Mouse (Mus musculus) adrenal gland, adult 2 months (tissue): ENCODE measurements at regions not wholly inside any gene's neighbourhood (a gene's known extent, or its start where the extent isn't known, plus 50 kb on each side); places are given as distances from the start of the nearest gene placed in this dataset.

ENCODE experiments used
- DNase-seq: peaks from one replicate; pipeline ENCODE4 v3.0.0; 2021

DNA sequence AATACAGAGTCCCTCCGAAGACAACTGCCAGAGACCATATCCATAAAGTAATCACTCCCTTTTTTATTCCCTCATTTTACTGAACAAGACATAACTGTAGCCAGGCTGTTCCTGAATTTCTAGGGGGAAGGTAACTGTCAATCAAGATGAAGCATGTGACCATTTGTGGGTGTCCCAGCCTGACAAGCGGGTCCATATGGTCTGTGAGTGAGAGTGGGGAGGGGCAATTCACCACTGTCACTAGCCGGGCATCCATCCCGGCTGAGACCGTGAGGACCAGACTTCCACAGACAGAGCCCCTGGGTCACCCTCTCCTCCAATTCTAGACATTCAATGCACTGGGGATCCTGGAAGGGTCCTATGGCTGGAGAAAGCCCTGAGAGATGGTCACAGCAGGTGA, 54.6 kb downstream of the Gm11733 start:
- DNase-seq: no peak

DNA sequence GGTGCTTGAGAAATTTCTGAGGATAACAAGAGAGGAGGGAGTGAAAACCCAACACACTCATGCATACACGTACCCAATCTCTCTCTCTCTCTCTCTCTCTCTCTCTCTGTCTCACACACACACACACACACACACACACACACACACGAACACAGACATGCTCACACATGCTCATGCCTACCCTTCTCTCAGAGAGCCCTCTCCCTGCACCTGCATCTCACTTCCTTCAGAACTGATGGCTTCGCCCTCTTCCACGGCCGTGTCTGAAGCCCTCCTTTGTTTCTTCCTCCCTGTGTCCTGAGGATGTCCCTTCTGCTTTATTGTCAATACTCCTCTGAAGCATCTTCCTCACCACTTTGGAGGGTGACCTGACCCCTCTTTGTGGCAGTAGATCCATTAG, 56.4 kb downstream of the Gm11733 start:
- no peak for DNase-seq

DNA sequence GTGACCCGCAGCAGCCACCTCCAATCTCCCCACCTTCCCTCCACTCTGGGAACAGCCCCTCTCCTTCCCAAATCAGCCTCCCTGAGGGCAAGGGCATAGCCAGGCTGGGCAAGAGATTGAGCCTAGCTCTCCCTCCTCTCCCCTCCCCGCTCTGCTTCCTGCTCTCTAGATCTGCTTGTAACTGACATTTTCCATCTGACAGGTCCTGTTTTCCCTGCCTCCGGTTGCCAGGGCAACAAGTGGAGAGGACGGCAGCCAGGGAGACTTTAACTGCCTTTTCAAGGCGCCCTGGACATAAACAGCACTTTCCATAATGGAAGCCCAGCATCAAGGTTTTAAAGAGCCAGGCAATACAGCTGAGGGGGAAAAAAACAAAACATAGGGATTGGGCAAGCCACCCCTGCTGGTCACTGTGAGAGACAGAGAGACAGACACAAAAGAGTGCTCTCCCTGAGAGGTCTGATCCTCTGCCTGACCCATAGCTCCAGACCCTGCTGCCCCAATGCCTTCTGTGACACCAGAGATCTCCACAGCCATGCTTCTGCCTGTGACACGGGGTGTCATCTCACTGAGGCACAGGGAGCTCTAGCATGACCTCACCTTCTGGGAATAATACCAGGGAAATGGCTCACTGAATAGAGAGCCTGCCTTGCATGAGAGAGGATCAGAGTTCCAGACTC, 57.2 kb downstream of the Gm11733 start:
- peak; percentile 67 for DNase-seq

DNA sequence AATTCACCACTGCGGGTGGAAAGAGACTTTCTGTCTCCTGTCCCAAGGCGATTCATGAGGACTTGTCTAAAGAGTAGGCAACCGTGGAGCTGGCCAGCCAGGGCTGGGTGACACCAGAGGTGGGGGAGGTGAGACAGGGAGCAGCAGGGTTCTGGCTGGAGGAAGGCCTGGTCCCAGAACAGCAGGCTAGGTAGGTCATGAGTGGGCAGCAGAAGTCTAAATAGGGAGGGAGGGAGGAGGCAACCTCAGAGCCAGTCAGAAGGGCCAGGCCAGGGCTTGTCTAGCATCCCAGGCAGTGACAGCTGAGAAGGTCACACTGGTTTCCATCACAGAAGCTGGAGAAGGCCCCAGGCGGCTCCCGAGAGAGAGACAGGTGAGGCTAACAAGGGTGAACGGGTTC, 59.0 kb downstream of the Gm11733 start:
- DNase-seq: no peak

DNA sequence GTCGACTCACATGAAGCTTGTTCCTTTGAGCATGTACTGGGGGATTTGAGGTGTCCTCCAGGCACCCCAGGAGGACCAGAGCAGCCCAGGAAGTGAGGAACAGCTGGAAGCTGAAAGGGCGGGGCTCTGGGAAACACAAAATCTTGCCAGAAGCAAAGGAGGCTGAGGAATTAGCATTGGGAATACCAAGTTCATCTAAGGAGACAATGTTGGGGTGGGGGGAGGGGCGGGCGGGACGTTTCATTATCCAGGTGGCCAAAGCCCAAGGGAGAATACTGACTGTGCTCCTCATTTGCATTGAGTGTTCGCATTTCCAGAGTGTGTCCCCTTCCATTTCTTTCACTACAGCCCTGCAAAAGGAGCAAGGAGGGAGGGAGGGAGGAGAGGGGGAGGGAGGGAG, 60.3 kb downstream of the Gm11733 start:
- DNase-seq: no peak

DNA sequence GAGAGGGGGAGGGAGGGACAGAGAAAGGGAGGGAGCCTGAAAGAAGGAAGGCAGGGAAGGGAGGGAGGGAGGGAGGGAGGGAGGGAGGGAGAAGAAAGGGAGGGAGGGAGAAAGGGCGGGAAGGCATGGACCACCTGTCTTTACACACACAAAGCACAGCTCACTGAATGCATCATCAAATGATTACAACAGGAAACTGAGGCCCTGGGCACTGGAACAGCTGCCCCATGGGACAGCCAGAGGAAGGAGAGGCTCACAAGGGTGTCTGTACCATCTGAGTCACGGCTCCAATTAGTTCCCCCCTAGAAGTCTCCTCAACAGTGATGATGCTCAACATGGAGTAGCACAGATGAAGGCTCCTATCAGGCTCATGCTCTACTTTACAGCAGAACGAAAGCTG, 60.8 kb downstream of the Gm11733 start:
- no peak for DNase-seq

DNA sequence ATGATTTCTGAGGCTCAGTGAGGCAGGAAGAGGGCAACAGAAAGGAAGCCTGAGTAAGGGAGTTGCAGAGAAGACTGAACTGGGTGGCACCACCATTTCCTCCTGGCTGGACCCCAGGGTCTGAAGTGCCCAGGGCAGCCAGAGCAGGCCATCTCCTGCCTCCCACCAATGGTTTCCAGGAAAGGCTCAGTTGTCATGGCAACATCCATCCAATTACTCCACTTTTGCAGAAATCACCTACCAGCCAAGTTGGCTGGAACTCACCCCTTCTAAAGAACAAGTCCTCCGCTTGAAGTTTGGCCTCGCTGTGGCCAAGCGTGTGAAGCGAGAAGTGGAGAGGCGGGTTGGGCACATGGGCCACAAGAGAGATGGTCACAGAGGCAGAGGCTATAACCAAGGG, 67.8 kb downstream of the Gm11733 start:
- no peak for DNase-seq

DNA sequence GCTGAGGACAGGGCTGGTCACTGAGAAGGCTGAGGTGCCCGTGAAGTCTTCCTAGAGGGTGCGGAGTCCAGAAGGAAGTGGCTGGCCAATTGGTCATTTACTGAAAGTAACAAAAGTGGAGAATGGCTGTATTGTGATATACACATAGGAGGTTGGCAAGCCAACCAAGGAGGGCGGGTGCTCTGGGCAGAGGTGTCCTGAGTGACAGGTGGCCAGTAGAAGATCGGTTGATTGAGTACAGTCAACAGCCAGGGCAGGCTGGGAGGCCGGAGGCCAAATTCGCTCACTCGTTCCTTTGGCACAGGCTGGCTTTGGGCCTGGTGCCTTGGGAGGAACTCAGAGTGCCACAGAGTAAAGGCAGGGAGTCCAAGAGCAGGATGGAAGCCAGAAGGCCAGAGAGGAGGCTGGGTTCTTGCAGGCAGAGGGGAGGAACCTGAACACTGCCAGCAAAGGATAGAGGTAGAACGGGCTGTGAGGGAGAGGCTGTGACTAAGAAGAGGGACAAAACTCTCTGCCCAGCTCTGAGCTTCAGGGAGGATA, 68.3 kb downstream of the Gm11733 start:
- no peak for DNase-seq

DNA sequence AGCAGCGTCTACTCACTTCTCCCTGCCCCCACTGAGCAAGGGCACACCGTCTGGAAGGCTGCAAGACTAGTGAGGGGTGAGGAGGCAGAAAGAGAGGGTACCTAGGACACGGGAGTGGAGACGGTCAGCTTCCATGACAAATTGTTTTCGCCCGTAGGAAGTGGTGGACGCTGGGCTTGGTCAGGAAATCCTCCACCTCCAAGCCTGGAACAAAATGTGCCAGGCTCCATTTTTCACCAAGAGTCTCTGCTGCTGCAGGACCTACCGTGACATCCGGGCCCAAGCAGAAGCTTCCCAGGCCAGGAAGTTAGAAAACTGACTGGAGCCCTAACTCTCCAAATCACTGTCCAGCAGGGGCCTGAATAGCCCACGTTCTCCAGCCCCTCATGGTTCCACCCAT, 69.9 kb downstream of the Gm11733 start:
- DNase-seq: no peak

DNA sequence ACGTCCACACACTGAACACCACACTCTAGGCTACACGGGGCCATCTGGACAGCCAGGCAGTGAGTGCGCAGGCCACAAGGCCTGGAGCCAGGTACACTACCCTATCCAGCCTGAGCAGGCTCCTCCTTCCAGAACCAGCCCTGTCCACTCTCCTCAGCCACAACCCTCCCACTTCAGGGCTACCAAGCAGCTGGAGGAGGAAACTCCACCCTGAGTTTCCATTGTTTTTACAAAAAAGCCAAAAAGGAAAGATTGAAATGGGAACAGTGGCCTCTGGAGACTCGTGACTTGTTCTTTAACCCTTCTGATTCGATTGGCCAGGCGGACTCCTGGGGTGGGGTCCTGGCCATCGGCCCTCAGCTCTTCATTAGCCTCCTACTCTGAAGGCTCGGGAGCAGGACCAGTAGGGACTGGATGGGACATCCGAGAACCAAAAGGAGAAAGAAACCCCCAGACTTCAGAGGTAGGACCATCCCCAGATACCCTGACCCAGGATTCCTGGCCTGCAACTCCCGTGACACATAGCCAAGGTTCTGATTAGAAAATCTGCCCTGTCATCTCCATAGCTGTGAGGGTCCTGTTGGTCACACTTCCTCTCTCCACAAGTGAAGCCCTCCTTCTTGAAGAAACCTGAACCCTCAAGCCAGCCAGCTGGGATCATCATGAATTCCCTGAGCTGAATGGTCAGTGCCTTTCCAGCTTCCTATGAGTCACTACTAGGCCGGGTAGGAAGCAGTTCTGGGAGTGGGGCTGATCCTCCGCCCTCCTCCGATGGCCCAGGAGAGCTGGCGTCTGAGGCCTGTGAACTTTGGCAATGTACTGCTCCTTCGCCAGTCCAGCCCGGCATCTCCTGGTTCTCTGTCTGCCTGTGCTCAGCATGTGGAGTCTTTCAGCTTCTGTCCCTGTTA, 73.6 kb downstream of the Gm11733 start:
- peak; percentile 46 for DNase-seq

DNA sequence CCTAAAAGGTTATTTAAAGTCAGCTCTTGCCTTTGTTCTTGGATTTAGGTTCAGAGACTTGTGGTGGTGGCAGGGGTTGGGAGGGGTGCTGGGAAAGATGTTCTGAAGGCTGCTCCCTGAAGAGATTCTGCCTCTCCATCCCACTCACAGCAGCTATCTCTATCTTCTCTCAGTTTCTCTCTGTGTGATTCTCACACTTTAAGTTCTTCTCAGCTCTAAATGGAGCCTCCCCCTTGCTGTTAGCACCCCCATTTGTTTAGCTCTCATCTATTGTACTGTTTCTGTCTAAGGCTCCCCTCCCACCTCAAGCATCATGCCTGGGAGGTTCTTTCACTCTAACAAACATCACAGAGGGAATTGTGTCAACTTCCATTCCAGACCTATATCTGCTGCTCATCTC, 75.7 kb downstream of the Gm11733 start:
- no peak for DNase-seq

DNA sequence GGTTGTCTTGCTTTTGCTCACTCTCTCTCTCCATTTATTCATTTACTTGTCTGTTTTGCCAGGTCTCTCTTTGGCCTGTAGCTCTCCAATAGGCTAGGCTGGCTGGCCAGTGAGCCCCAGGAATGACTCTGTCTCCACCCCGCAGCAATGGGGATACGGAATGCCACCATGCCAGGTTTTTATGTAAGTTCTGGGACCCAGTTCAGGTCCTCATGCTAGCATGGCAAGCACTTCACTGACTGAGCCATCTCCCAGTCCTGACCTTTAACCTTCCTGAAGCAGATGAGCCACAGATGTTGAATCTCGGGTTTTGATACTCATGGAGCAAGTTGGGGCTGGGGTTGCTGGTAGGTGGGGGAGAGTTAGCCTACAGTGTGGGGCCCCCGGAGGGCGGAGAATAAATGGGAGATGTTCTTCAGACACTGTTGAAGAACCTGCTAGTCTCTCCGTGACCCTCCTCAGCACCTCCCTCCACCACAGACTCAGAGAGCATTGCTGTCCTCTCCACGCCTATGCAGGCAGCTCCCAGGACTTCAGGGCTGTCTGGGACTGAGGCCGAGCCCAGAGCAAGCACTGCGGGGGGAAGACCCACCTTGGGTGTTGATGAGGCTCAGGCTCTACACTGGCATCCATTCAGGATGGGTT, 83.9 kb downstream of the Gm11733 start:
- DNase-seq: no peak

DNA sequence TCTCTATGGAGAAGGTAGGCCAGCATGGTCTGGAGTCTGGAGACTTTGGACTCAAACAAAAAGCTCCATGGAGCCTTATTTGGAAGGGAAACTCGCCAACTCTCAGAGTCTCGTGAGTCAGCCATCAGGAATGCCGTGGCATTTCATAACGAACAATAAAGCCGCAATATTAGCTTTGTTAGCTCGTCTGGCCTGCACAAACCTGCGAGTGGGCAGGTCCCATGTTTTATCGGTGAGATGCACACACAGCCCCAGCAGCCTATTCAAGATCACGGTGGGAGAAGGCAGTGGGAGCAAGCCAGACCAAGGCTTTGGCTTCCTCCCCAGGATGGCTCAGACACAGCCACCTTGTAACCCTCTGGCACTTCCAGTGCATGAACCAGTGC, 84.4 kb downstream of the Gm11733 start:
- peak; percentile 65 for DNase-seq

DNA sequence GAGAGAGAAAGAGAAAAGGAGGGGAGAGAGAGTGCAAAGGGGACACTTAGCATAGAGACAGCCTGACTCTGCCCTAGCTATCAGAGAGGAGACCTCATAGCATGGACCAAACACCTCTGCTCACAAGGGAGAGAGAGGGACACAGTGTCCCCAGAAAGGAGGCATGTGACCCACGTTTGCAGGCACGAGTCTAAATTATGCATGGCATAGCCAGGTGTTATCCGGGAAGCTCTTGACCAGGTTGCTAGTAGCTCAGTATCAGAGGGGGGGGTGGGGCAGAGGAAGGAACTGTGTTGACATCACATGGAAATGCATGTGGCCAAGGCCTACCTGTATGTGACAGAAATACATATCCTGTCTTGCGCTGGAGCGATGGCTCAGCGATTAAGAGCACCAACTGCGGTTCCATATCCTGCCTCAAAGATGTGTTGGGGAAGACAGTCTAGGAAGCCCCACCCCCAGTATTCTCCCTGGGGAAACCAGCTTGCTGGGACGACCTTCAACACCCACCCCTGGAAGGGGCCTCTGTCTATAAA, 84.5 kb upstream of the Tnrc6c start:
- no peak for DNase-seq

DNA sequence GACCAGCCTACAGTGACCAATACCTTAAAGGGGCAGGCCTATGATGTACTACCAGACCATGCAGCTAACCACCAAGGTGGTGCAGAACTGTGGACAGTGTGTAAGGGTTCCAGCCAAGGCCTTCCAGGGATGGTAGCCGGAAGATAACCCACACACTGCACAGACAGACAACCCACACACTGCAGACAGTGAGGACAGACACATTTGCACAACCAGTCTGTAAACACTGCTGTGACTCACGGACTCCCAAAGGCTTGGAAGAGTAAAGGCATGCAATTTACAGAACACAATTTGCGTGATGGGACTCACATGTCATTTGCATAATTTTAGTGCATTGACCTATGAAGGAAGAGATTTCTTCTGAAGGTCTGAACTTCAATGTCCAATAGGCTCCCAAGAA, 82.2 kb upstream of the Tnrc6c start:
- DNase-seq: no peak

DNA sequence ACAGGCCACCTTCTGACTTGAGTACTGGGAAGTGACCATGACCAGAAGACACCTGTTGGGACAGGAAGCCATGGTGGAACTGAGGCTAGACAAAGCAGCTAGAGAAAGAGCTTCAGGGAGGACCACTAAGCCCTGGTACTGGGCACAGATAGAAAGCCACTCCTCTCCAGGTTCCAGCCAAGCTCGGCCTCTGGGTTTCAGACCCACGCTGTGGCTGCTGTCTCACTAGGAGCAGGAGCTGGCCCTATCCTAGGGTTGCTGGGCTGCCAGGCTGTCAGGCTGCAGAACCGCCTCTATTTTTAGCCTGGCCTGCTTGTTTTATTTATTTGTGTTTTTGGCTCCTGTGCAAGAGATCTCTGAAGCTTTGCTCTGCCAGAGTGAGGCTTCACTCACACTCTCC, 79.4 kb upstream of the Tnrc6c start:
- DNase-seq: peak; percentile 40

DNA sequence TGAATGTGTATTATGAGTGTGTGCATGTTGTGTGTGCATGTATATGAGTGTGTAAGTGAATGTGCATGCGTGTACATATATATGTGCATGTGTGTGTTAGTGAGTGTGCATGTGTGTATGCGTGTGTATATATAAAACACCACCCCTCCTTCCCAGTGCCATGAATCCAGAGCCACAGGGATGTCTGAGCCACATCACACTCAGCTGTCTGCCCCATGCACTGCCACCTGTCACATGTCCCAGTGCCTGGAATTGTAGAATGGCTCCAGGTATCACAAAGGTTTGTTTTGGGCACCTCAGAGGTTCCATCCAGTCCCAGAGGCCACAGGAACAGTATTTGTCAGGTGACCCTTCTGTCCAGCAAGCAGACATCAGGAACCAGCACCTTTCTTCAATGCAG, 75.0 kb upstream of the Tnrc6c start:
- DNase-seq: no peak

DNA sequence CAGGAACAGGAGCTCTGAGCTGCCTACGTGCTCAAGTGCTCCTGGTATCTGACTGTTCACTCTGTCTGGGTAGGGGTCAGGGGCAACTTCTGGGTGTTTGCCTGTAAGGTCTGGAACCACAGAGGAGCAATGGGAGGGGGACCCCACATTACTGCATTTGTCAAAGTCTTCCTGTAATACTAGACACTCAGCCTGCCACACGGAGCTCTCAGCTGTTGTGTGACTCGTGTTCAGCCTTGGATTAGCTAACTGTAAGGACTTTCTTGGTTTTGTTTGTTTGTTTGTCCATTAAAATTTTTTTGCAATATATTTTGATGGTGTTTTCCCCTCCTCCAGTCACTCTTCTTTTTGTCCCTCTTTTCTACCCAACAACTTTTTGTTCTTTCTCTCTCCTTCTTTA, 74.4 kb upstream of the Tnrc6c start:
- DNase-seq: no peak

DNA sequence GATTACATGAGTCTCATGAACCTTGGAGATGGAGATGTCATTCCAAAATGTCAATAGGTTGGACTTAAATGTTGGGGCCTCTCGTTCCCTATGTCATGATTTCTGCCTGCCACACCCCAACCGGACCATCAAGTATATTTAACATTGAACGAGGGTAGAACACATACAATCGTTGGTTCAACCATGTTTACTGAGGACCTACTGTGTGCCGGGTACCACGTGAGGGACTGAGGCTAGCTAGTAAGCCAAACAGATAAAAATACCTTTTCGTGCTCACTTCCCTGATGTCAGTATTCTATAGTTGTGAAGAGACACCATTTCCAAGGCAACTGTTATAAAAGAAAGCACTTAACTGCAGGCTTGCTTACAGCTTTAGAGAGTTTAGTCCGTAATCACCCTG, 70.6 kb upstream of the Tnrc6c start:
- no peak for DNase-seq

DNA sequence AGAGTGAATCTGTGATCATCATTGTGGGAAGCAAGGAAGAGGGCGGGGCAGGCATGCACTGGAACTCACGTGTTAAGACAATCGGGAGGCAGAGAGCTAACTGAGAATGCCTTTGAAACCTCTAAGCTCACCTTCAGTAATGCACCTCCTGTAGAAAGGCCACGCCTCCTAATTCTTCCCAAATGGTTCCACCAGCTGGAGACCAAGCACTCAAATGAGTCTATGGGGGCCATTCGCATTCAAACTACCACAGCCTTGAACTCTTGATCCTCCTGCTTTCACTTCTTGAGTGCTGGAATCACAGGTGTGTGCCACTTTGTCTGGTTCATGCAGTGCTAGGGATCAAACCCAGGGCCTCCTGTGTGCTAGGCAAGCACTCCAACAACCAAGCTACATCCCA, 68.5 kb upstream of the Tnrc6c start:
- no peak for DNase-seq

DNA sequence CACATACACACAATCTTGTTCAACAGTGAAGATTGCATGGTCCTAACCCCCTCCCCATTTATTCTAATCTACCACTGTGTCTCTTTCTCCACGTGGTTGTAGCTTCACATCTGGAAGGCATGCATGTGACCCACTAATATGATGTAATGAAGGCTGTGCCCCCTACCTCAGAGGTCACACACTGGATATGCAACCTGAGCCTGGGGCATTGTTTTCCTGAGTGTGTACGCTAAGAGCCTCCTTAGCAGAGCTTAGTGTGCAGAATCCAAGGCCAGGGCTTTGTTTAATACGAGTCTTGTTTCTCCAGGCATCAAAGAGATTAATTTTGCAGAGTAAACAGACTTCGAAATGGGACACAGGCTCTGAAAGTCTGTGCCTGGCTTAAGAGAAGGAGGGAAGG, 68.0 kb upstream of the Tnrc6c start:
- no peak for DNase-seq

DNA sequence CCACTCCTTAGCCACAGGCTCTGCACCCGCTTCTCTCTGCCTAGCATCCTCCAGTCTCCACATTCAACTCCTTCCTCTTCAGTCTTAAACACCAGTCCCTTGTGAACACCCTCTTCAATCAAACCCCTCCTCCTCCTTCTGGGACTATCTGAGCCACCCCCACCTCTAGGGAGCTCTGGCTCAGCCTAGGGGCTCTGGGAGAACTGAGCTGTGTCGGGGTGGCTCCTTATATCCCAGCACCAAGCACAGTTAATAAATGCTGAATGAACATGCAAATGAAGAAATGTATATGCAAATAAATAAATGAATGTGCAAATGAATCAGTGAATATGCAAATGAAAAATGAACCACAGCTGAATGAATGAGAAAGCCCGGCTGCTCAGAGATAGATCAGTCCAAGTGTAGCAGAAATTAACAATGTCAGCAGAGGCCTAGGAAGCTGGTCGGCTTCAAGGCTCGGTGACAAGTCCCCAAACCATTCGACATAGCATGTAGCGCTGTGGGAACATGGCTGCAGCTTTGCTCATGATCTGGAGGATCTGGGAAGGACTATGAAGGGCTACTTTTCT, 67.1 kb upstream of the Tnrc6c start:
- no peak for DNase-seq
